Mouse (Mus musculus): ENCODE results near the gene Col26a1.

DNA sequence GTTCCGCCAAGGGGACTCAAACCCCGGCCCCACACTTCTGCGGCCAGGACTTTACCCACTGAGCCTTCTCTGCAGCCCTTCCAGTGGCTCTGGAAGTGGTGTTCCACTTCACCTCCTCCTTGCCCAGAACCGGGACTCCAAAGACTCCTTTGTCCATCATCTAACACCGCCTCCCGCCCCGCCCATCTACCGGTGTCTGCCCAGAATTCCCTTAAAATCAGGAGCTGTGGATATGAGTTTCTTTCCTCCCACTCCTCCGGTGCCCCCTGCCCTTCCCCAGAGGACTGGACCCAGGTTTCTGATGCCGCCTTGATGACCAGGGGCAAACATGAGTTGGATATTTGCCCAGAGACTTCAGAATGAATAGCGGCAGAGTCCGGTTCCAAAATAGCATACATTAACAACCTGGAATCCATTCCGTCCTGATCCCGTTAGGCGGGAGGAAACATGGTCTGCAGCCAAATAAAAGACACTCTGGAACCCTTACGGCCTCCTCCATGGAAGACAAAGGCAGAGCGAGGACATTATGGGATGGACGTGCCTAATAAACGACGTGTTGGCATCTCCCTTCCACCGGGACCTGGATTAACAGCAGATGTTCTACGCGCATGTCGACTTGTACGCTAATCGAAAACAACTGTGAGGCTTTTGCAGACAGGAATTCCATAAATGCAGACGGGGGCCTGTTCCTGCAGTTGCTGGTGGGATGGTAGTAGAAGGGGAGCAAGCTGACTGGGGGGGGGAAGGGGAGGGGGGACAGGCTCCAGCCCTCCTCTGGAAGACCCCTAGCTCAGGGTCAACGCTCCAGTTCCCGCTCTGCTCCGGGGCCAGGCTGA lies 72.3 kb downstream of the Col26a1 start:
- TF ChIP-seq CTCF (IDR thresholded peaks at IDR 0.05) (no peak), EP300 (IDR thresholded peaks at IDR 0.05) (no peak)

Measured in lung, postnatal 0 days (tissue).